Mouse (Mus musculus) megakaryocyte, embryonic 14.5 days (primary cell): ENCODE data around the gene Sh2b3. TPM values are rescaled to one million over a fixed set of nuclear protein-coding genes. Genes with fewer than 3 reads are reported as not detected.

Source experiments
- H3K27me3 ChIP-seq: replicated peaks from 2 replicates; pipeline ENCODE3; 2012; ENCODE audit warnings: inconsistent platforms
- H3K36me3 ChIP-seq: replicated peaks from 2 replicates; pipeline ENCODE3; 2012; ENCODE audit warnings: low read length, inconsistent platforms, mixed read lengths
- H3K4me1 ChIP-seq: 2 replicates; pipeline ENCODE4 v1.6.1; 2012; ENCODE audit warnings: inconsistent platforms
- H3K4me3 ChIP-seq: replicated peaks from 2 replicates; pipeline ENCODE3; 2012; ENCODE audit warnings: moderate library complexity, mild to moderate bottlenecking, inconsistent platforms
- H3K9me3 ChIP-seq: 2 replicates; pipeline ENCODE4 v1.6.1; 2012; ENCODE audit warnings: inconsistent platforms
- FLI1 ChIP-seq: IDR thresholded peaks from 2 replicates; pipeline ENCODE4 v1.6.1; 2012; ENCODE audit warnings: low read length, inconsistent platforms, mixed read lengths
- GATA1 ChIP-seq: IDR thresholded peaks from 3 replicates; pipeline ENCODE4 v1.6.1; 2012; ENCODE audit warnings: mixed read lengths, low read length, inconsistent platforms, borderline replicate concordance
- polyA plus RNA-seq: library from polyadenylated mRNA; stranded (reverse); fragments of >175 nt; gene quantifications from 2 replicates; pipeline ENCODE4 v1.2.3, GENCODE M21; 2012; ENCODE audit warnings: low replicate concordance; ENCODE audit not compliant: insufficient read depth

Gene Sh2b3
- polyA plus RNA-seq, 1 experiment = 156 TPM

DNA sequence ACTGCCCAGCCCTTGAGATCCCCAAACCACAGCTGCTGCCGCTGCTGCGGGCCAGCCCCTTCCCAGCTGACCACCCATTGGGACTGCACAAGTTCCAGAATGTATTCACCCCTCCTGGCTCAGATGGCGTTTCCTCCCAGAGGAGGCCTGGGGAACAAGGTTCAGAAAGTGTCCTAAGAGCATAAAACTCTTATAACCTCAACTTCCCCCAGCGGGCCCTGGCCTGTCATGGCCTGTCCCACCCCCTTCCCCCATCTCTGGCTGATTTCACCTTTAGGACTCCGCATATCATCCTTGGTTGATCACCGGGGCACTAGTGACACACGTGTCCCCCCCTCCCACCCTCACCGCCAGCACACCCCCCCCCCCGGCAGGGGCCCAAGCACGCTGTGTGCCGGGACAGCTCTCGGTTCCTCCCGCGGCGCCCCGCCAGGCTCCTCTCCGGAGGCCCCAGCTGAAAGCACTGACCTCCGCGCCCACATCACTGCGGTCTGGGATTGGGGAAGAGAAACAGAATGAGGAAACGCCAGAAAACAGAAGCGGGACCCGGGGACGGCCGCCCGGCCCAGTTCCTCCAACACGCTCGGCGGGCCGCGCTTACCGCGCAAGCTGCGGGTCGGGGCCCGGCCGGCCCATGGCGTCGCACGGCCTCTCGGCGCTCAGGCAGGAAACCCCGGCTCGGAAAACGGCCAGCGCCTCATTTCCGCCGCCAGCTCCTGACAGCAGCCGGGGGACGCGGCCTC lies 1.3 kb downstream of the Sh2b3 start:
- Histone ChIP-seq H3K4me3 (peak overlapping the region; percentile 95), H3K9me3 (peaks cover 8% of the 10 kb centered on the region; the same call in 1 of the 2 replicates), H3K27me3 (peaks cover 26% of the 10 kb centered on the region), H3K36me3 (peaks cover 36% of the 10 kb centered on the region), H3K4me1 (peaks cover 71% of the 10 kb centered on the region)
- TF ChIP-seq GATA1 (no peak), FLI1 (no peak)

DNA sequence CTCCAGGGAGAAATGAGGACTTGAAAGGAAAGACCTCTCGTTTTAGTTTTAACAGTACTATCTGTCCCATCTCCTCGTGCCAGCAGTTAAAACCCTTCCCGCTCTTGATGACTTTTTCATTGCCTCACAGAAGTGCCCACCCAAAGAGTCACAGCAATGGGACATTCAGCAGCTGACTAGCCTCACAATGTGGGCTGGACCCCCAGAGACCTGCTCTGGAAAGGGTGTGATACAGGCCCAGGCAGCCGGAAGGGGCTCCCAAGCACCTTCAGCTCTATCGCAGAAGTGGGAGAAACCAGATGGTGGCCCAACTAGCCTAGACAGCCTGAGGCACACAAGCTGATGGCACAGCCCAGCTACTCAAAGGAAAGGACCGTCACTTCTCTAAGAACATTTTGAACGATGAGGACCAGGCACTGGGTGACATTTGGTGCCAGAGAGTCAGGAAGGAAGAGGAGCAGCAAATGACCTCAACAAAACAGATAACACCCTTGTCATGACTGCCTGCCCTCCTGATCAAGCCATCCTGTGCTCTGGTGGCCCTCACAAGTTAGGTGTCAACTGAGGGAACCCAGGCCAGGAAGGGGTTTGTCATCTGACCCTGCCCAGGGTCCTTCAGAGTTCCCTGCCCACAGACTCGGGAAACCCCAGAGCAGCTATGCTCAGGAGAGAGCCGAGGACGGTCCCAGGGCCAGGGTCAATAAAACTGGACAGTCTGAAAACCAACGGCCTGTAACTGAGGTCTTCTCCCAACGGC lies 2.3 kb downstream of the Sh2b3 start:
- peaks cover 45% of the 10 kb centered on the region for H3K36me3 ChIP-seq
- H3K4me1 ChIP-seq = peaks cover 80% of the 10 kb centered on the region

DNA sequence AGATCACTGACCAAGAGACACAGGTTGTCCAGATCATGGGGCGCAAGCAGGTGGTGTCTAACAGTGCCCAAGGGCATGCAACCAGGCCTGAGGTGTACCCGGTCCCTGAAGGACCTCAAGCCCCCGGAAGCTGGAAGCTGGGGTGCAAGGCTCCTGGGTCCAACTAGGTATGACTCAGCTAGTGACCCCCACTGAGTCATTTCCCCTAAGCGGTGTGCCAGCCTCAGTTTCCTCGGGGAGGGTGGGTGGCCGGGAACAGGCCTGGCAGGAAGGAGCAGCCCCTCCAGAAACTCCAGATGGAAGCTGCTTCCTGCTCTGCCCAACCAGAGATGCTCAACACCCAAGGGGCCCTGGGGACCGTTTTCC lies 3.2 kb downstream of the Sh2b3 start:
- peaks cover 18% of the 10 kb centered on the region for H3K27me3 ChIP-seq
- H3K36me3 ChIP-seq = peaks cover 54% of the 10 kb centered on the region
- peak overlapping the region; percentile 95 for H3K4me3 ChIP-seq
- peaks cover 86% of the 10 kb centered on the region for H3K4me1 ChIP-seq
- TF ChIP-seq FLI1 (no peak), GATA1 (no peak)
- no peaks in the 10 kb centered on the region for H3K9me3 ChIP-seq

More for the DNA sequence above, 2.3 kb downstream of the Sh2b3 start:
- Histone ChIP-seq H3K9me3 (0 out of 2 replicates have a peak, but pooled peaks cover under 1% of the 10 kb centered on the region), H3K4me3 (peak overlapping the region; percentile 95), H3K27me3 (peaks cover 22% of the 10 kb centered on the region)
- TF ChIP-seq GATA1 (peak; percentile 54; the same call in 1 of the 3 replicates), FLI1 (no peak)

DNA sequence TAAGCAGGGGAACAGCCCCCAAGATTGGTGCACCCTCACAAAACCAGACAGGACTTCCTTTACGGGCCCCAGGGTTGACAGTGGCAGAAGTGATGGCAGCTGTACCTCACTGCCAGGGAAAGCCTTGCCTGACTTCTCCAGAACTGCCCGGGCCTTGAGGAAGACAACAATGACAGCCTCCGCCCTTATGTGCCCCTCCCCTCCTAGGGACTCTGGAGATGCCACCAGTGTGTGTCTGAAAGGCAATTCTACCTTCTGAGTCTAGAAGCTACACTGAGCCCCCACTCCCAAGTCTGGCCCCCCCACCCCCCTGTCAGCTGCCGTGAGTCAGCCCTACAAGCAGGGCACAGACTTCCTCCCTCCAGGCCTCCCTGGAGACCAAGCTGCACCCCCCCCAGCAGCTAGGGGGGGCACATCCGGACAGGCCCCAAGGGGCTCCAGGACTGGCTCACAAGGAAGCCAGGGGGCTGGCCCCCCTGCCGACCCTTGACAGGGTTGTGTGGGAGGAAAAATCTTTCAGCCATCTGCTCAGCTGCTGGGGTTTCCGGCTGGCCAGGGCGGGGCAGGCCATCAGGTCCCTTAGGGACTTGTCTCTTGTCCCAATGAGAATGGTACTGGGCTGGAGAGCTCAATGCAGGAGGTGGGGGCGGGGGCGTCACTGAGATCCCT lies 3.7 kb downstream of the Sh2b3 start:
- Histone ChIP-seq H3K4me3 (peak overlapping the region; percentile 95), H3K9me3 (no peaks in the 10 kb centered on the region), H3K36me3 (peaks cover 59% of the 10 kb centered on the region), H3K27me3 (peaks cover 13% of the 10 kb centered on the region), H3K4me1 (peaks cover 85% of the 10 kb centered on the region)
- no peak for TF ChIP-seq FLI1
- no peak for TF ChIP-seq GATA1

DNA sequence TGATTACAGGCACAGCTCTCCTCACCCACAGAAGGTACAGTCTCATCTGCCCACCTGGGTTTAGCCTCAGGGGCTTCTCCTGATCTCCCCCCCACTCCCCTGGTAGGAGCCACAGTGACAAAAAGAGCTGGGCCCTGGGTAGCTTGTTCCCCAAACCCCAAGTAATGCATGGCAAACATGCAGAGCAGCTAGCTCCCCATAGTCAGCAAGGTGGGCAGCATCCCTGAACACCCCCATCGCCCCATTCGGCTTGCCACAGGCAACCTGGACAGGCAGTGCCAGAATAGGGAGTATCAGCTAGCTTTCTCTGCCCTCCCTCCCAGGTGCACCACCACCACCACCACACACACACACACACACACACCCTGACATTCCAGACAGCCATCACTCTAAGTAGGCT lies 4.3 kb downstream of the Sh2b3 start:
- Histone ChIP-seq H3K36me3 (peaks cover 64% of the 10 kb centered on the region), H3K27me3 (peaks cover 7% of the 10 kb centered on the region), H3K4me1 (peaks cover 85% of the 10 kb centered on the region), H3K9me3 (no peaks in the 10 kb centered on the region), H3K4me3 (peak overlapping the region; percentile 95)
- TF ChIP-seq GATA1 = no peak
- TF ChIP-seq FLI1 = no peak

DNA sequence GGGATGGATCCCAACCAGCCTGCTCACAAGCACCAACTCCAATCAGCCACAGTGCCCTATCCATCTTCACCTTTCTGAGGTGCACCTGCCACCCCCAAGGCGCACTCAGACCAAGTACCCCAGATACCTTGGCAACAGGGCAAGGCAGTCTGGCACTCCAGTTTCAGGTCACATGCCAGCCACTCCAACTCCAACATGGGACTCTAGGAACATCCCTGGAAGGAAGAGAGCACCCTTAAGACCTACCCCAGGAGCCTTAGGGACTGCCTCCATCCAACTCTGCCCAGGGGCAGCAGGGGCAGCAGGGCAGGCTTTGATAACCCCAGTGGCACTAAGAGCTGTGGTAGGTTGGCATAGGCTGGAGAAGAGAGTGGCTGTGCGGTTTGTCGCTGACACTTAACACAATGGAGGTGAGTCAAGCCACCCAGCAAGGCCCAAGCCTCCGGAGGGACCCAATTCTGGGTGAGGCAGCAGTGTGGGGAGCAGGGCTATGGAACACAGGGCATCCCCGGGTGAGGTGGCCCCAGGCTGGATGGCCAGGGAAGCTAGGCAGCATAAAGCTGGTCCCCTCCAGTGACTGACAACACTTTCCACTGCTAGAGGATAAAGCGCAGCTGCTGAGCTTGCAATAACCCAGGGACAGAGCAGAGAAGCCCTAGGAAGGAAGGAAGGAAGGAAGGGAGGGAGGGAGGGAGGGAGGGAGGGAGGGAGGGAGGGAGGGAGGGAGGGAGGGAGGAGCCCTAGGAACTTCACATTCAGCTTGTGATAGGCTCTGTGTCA lies 4.9 kb downstream of the Sh2b3 start:
- H3K4me1 ChIP-seq = peaks cover 85% of the 10 kb centered on the region
- no peaks in the 10 kb centered on the region for H3K9me3 ChIP-seq
- TF ChIP-seq GATA1 = no peak
- no peak for TF ChIP-seq FLI1
- H3K27me3 ChIP-seq = peaks cover 2% of the 10 kb centered on the region
- H3K4me3 ChIP-seq = peak overlapping the region; percentile 95
- H3K36me3 ChIP-seq = peaks cover 70% of the 10 kb centered on the region

DNA sequence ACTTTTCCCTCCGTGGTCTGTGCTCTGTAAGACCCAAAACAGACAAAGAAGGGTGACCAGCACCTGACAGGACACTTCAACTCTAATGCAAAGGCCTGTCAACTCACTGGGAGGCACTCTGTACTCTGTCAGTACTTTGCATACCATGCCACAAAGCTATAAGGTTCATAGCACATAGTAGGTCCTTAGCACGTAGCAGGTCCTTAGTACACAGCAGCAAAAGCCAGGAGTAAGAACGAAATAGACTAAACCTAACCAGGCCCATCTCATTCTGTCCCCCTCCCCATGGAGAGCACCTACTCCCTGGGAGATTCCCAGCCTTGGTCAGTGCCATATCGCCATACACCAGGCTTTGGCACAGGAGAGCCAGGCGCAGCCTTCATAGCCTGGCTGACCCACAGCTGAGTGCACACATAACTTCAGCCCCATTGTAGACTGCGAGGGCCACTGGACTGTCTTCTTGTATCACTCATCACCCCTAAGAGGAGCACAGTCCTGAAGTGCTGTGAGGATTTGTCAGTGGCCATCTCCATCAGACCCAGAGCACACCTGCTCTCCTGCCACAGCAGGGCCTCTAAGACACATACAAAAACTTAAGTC lies 6.3 kb downstream of the Sh2b3 start:
- H3K9me3 ChIP-seq = no peaks in the 10 kb centered on the region
- H3K27me3 ChIP-seq = no peaks in the 10 kb centered on the region
- no peak for TF ChIP-seq GATA1
- no peak for TF ChIP-seq FLI1
- H3K4me1 ChIP-seq = peaks cover 94% of the 10 kb centered on the region
- H3K4me3 ChIP-seq = peak overlapping the region; percentile 71
- peaks cover 85% of the 10 kb centered on the region for H3K36me3 ChIP-seq

DNA sequence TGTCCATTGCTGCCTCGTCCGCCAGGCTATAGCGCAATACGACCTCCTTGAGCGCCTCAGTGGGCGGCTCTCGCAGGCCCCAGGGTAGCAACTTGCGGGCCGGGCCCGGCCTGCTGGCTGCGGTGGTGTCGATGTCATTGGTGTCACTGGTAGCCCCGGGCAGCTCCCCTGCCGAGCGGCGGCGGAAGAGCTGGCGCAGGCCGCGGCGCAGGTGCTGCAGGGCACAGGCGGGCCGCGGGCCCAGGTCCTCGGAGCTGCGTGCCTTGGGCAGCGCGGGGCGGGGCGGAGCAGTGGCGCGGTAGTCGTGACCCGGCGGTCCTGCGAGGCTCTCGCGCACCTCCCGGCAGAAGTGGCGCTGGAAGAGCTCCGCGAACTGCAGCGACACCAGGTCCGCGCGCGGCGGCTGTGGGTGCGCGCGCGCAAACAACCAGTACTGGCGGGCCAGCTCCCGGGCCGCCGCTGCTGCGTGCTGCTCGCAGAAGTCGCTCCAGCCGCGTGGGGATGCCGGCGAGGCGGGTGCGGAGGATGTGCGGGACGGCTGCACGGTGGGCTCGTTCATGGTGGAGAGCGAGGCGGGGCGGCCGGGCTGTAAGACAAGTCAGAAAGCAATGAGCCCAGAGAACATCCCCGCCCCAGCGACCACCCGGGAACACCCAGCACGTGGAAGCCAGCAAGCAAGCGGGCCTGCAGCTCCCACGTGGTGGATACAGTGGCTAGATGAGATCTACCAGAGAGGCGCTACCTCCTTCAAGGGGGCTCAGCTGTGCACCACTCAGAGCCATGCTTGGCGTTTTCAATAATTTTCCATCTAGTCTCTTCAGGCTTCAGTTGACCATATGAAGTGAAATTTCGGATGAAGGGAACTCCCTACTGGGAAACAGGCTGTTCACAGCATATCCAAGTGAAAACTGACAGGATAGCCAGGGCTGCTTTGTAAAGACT lies 8.7 kb downstream of the Sh2b3 start:
- Histone ChIP-seq H3K36me3 (peaks cover 92% of the 10 kb centered on the region), H3K9me3 (no peaks in the 10 kb centered on the region), H3K27me3 (no peaks in the 10 kb centered on the region), H3K4me3 (no peak overlapping the region), H3K4me1 (peaks cover 97% of the 10 kb centered on the region)
- TF ChIP-seq GATA1 (no peak), FLI1 (no peak)
